Mouse (Mus musculus) ES-E14 (cell line): ENCODE measurements at regions not wholly inside any gene's neighbourhood (a gene's known extent, or its start where the extent isn't known, plus 50 kb on each side); places are given as distances from the start of the nearest gene placed in this dataset.

Experiments used
- DNase-seq: peaks from one replicate; pipeline ENCODE4 v3.0.0-alpha.2; 2013; ENCODE audit warnings: low read depth, low spot score
- H3K27ac ChIP-seq: 2 replicates; pipeline ENCODE4 v1.5.1; 2012; ENCODE audit warnings: low read depth, mild to moderate bottlenecking, low read length, moderate library complexity, mixed read lengths; ENCODE audit not compliant: poor library complexity, insufficient read depth, severe bottlenecking
- H3K36me3 ChIP-seq: 2 replicates; pipeline ENCODE4 v1.6.1; 2012; ENCODE audit warnings: mild to moderate bottlenecking, low read length, moderate library complexity, mixed read lengths; ENCODE audit not compliant: control insufficient read depth, poor library complexity, insufficient read depth, severe bottlenecking
- H3K4me1 ChIP-seq, 2 experiments: fragments of 150-350 bp in 1 of 2; sonication (generic) in 1 of 2; 2 replicates each; pipeline ENCODE4 v1.6.1; 2012; ENCODE audit warnings: low read length in 2 of 2, mild to moderate bottlenecking in 1 of 2, mixed read lengths in 1 of 2; ENCODE audit not compliant: control insufficient read depth in 2 of 2, insufficient read depth in 2 of 2, poor library complexity in 1 of 2
- H3K4me3 ChIP-seq, 2 experiments: fragments of 150-350 bp in 1 of 2; sonication (generic) in 1 of 2; 2 replicates each; pipeline ENCODE4 v1.5.1; 2012; ENCODE audit warnings: low read length in 2 of 2, low read depth in 1 of 2, mild to moderate bottlenecking in 1 of 2, mixed read lengths in 1 of 2; ENCODE audit not compliant: insufficient read depth in 1 of 2, poor library complexity in 1 of 2, severe bottlenecking in 1 of 2
- H3K9ac ChIP-seq: 2 replicates; pipeline ENCODE4 v1.6.1; 2012; ENCODE audit warnings: low read depth, mild to moderate bottlenecking, low read length, mixed read lengths; ENCODE audit not compliant: poor library complexity, insufficient read depth, severe bottlenecking
- H3K9me3 ChIP-seq: fragments of 150-350 bp; sonication (generic); 2 replicates; pipeline ENCODE4 v1.6.1; 2012; ENCODE audit warnings: low read depth, mild to moderate bottlenecking, low read length; ENCODE audit not compliant: control insufficient read depth, insufficient read depth
- CHD2 ChIP-seq: IDR thresholded peaks from 2 replicates; pipeline ENCODE4 v1.6.1; 2014; ENCODE audit warnings: mild to moderate bottlenecking, low read depth, low read length, inconsistent platforms
- HCFC1 ChIP-seq: IDR thresholded peaks from 2 replicates; pipeline ENCODE4 v1.6.1; 2012; ENCODE audit warnings: low read length, inconsistent platforms, borderline replicate concordance; ENCODE audit not compliant: insufficient read depth
- MAFK ChIP-seq: IDR thresholded peaks from 2 replicates; pipeline ENCODE4 v1.6.1; 2014; ENCODE audit warnings: mild to moderate bottlenecking, low read depth, low read length, inconsistent platforms; ENCODE audit not compliant: insufficient read depth
- ZC3H11A ChIP-seq: IDR thresholded peaks from 2 replicates; pipeline ENCODE4 v1.6.1; 2012; ENCODE audit warnings: low read depth, mild to moderate bottlenecking, inconsistent platforms, low read length, borderline replicate concordance
- ZNF384 ChIP-seq: IDR thresholded peaks from 2 replicates; pipeline ENCODE4 v1.6.1; 2012; ENCODE audit warnings: low read depth, low read length, inconsistent platforms
- in situ Hi-C, 2 experiments: fragments of 600-800 bp; cut with MboI; formaldehyde crosslinking; loops; one replicate each; pipeline ENCODE4 v1.15.1; 2025; ENCODE audit warnings: low sequenced_read_pairs in 2 of 2, inconsistent platforms in 1 of 2; ENCODE audit not compliant: unreplicated experiment in 2 of 2

DNA sequence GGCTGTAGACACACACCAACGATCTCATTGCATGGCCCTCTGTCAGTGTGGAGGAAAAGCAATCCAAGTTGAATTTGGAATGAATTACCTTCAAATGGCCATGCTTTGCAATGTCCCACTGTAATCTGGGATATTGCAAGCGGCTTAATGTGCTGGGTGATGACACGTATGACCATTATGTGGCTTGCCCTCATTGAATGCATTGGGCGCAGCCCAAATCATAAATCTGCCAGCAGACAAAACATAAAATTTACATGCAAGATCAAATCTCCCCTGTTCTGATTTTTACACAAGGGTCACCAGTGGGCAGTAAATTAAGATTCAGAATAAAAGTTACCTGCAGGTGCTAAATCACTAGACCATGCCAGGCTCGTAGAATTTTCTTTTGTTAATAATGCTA lies 244.9 kb downstream of the Ppp4r2 start:
- H3K4me3 ChIP-seq = no peak overlapping the region
- in situ Hi-C loops = no loop called here
- no peak for TF ChIP-seq HCFC1
- no peak for TF ChIP-seq MAFK
- TF ChIP-seq ZC3H11A = no peak
- no peak for TF ChIP-seq CHD2
- no peak for TF ChIP-seq ZNF384
- H3K9ac ChIP-seq = no peak overlapping the region
- no peaks in the 10 kb centered on the region for H3K9me3 ChIP-seq
- no peaks in the 10 kb centered on the region for H3K36me3 ChIP-seq
- H3K27ac ChIP-seq = no peak overlapping the region
- no peak for DNase-seq
- no peaks in the 10 kb centered on the region for H3K4me1 ChIP-seq

DNA sequence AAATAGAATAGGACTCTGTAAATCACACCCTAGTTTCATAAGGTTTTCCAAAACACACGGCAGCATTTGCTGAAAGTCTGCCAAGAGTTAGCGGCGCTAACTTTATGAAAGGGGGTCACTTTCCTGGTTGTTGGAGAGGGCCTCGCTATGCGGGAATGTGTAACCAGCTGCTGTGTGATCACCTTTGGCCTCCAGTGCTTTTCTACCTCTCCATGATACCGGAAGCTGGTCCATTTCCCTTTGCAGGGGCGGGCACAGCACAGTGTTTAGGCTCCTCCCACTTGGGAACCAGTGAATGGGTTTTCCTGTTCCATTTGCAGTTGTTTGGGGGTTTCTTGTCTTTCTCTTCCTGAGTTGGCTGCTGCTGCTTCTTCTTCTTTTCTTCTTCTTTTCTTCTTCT lies 250.3 kb downstream of the Ppp4r2 start:
- no peak overlapping the region for H3K27ac ChIP-seq
- no peak for DNase-seq
- H3K4me3 ChIP-seq = no peak overlapping the region
- no peaks in the 10 kb centered on the region for H3K4me1 ChIP-seq
- in situ Hi-C loops = no loop called here
- H3K9me3 ChIP-seq = no peaks in the 10 kb centered on the region
- H3K36me3 ChIP-seq = no peaks in the 10 kb centered on the region
- no peak overlapping the region for H3K9ac ChIP-seq
- TF ChIP-seq ZNF384 (no peak), CHD2 (no peak), HCFC1 (no peak), MAFK (no peak), ZC3H11A (no peak)

DNA sequence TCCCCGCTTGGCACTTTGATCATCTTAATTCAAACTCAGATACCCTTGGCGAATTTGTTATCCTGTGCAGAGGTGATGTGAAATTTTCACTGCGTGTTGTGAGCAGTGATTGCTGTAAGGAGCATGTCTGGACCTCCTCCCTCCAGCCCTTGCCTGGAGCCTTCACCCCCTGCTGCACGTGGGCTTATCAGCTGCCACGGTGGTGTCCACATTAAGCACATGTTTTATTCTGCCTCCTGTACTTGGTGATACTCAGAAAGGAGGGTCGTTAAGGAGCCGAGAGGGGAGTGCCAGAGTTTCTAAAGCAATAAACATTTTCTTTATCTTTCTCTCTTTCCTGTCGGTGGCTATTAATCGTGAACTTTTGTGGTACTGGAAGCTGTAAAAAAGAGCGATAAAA lies 258.8 kb downstream of the Ppp4r2 start:
- TF ChIP-seq HCFC1 (no peak), CHD2 (no peak), ZC3H11A (no peak), ZNF384 (no peak), MAFK (no peak)
- H3K36me3 ChIP-seq = no peaks in the 10 kb centered on the region
- DNase-seq = no peak
- no peak overlapping the region for H3K9ac ChIP-seq
- H3K27ac ChIP-seq = no peak overlapping the region
- H3K4me3 ChIP-seq = no peak overlapping the region
- no peaks in the 10 kb centered on the region for H3K9me3 ChIP-seq
- in situ Hi-C loops = no loop called here
- H3K4me1 ChIP-seq = no peaks in the 10 kb centered on the region
